Mouse (Mus musculus): ENCODE results near the gene Olfr1426. TPM values are rescaled to one million over a fixed set of nuclear protein-coding genes. Genes with fewer than 3 reads are reported as not detected.
"Not testable (repeated sequence)": the region's sequence is repeated elsewhere in the genome, so short reads cannot be mapped to it uniquely, and the experiment has no call there.

The Olfr1426 gene
- total and polyA plus RNA-seq, 3 experiments: not detected

DNA sequence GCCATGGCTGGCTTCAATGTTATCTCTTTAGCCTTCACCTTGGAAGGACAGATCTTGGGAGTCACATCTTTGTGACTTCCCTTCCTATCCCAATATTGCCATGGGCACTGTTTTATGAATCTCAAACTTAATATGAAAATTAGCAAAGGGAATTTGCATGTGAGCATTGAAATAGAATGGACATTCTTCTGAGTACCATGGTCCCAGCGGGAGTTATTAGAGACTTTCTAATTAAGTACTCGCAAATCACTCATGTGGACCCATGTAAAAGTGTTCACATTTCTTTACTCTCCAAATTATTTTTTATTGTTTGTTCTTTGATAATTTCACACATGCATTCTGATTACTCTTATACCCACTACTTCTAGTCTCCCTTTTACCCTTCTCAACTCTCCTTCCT is 11.4 kb upstream of the Olfr1426 start, which contains the start of gene Olfr1427:
Gene Olfr1427 (minus strand): TSS at position 101 of the 400 bp plus-strand sequence.
- DNase-seq (ENCODE audit: extremely low read depth): no peak
- Histone ChIP-seq H3K4me2 (ENCODE audit: insufficient read depth, low read depth, poor library complexity, severe bottlenecking) (no peak within 1 kb of the TSS), H3K4me3 (replicated peaks in 1 of 3; ENCODE audit: low read depth in 2 of 3, low read length in 2 of 3, poor library complexity in 1 of 3) (no peak within 1 kb of the TSS), H3K27ac (ENCODE audit: insufficient read depth, low read depth) (no peak within 1 kb of the TSS), H3K79me2 (replicated peaks; ENCODE audit: control insufficient read depth, extremely low read depth, insufficient read depth, poor library complexity, severe bottlenecking) (no peaks in the 10 kb centered on the region), H3K9me3 (replicated peaks; ENCODE audit: low read length) (no peaks in the 10 kb centered on the region), H3K4me1 (ENCODE audit: control insufficient read depth in 1 of 2, insufficient read depth in 2 of 2) (no peaks in the 10 kb centered on the region), H3K9ac (ENCODE audit: insufficient read depth, low read depth) (no peak within 1 kb of the TSS), H3K27me3 (replicated peaks) (no peaks in the 10 kb centered on the region), H3K36me3 (replicated peaks in 1 of 2; ENCODE audit: control insufficient read depth in 1 of 2, insufficient read depth in 1 of 2, low read length in 1 of 2) (no peaks in the 10 kb centered on the region)
- dilution Hi-C loops (cut with MboI; ENCODE audit: extremely low pct_ligation_motif_present, extremely low pct_unique_long_range_greater_than_20kb, low sequenced_read_pairs): no loop called here
- no peak for TF ChIP-seq SIN3A (IDR thresholded peaks at IDR 0.05; ENCODE audit: low read length)
- in situ Hi-C loops (cut with MboI; ENCODE audit: low pct_ligation_motif_present, low pct_unique_long_range_greater_than_20kb, low sequenced_read_pairs): no loop called here

DNA sequence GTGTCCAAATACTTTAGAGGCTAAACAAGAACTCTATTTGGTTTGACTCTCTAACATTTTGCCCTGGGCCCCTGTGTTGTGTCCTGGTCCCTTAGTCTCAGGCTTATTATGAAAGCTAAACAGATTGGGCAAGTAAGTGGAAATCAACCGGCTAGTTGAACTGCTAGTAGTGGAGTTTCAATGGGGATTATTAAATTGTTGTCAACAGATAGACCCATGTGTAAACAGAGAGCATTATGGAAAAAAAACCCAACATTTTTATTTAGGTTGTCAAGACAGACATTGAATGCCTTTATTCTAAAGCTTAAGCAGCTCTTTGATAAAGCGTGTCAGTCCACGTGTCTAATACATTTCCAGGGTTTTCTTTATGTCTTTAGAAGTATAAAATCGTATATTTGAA is 14.2 kb downstream of the Olfr1426 start, which contains the start of gene Olfr1425:
Gene Olfr1425 (minus strand): TSS at position 101 of the 400 bp plus-strand sequence.
- H3K4me3 ChIP-seq (replicated peaks in 1 of 3; ENCODE audit: low read depth in 2 of 3, low read length in 2 of 3, poor library complexity in 1 of 3); in situ Hi-C loops (cut with MboI; ENCODE audit: low pct_ligation_motif_present, low pct_unique_long_range_greater_than_20kb, low sequenced_read_pairs); H3K4me2 ChIP-seq (ENCODE audit: insufficient read depth, low read depth, poor library complexity, severe bottlenecking); H3K79me2 ChIP-seq (replicated peaks; ENCODE audit: control insufficient read depth, extremely low read depth, insufficient read depth, poor library complexity, severe bottlenecking); H3K9me3 ChIP-seq (replicated peaks; ENCODE audit: low read length); H3K4me1 ChIP-seq (ENCODE audit: control insufficient read depth in 1 of 2, insufficient read depth in 2 of 2); H3K36me3 ChIP-seq (replicated peaks in 1 of 2; ENCODE audit: control insufficient read depth in 1 of 2, insufficient read depth in 1 of 2, low read length in 1 of 2); dilution Hi-C loops (cut with MboI; ENCODE audit: extremely low pct_ligation_motif_present, extremely low pct_unique_long_range_greater_than_20kb, low sequenced_read_pairs); H3K27ac ChIP-seq (ENCODE audit: insufficient read depth, low read depth); H3K9ac ChIP-seq (ENCODE audit: insufficient read depth, low read depth); H3K27me3 ChIP-seq (replicated peaks); DNase-seq (ENCODE audit: extremely low read depth): not testable (repeated sequence)

DNA sequence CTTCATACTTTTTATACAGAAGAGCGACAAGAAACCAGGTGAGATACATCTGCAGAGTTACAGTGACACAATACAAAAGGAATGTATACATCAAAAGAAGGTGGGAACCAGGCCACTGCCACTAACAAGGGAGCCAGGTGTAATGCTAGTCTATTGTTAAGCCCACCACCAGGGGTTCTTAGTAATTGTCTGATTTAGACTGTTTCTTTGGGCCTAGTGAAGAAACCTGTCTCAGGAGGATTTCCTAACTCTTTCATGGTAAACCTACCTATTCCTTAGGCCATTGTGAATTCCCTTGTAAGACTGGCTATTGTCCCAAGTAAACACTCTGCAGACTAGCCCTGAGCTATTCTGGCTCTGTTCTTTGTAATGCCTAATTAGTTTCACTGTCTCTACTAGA is 22.3 kb downstream of the Olfr1426 start:
- H3K9me3 ChIP-seq (replicated peaks; ENCODE audit: low read length); H3K27me3 ChIP-seq (replicated peaks); H3K27ac ChIP-seq (ENCODE audit: insufficient read depth, low read depth); DNase-seq (ENCODE audit: extremely low read depth); dilution Hi-C loops (cut with MboI; ENCODE audit: extremely low pct_ligation_motif_present, extremely low pct_unique_long_range_greater_than_20kb, low sequenced_read_pairs); H3K9ac ChIP-seq (ENCODE audit: insufficient read depth, low read depth); H3K4me1 ChIP-seq (ENCODE audit: control insufficient read depth in 1 of 2, insufficient read depth in 2 of 2); H3K36me3 ChIP-seq (replicated peaks in 1 of 2; ENCODE audit: control insufficient read depth in 1 of 2, insufficient read depth in 1 of 2, low read length in 1 of 2); H3K4me2 ChIP-seq (ENCODE audit: insufficient read depth, low read depth, poor library complexity, severe bottlenecking); in situ Hi-C loops (cut with MboI; ENCODE audit: low pct_ligation_motif_present, low pct_unique_long_range_greater_than_20kb, low sequenced_read_pairs); H3K4me3 ChIP-seq (replicated peaks in 1 of 3; ENCODE audit: low read depth in 2 of 3, low read length in 2 of 3, poor library complexity in 1 of 3); H3K79me2 ChIP-seq (replicated peaks; ENCODE audit: control insufficient read depth, extremely low read depth, insufficient read depth, poor library complexity, severe bottlenecking): not testable (repeated sequence)

DNA sequence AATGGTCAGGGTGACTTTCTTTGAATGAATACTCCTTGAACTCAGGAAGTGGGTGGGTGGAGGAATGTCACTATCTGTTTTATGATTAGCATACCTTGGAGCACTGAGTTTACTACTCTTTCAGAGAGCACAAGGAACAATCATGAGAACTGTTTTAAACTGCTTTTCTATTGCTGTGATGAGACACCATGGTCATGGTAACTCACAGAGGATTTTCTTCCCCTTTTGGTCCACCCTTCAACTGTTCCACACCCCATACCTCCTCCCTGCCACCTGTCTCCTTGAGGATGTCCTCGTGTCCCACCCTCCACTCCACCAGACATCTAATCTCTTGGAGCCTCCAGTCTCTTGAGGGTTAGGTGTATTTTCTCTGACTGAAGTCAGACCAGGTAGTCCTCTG is 24.0 kb downstream of the Olfr1426 start:
- H3K36me3 ChIP-seq (replicated peaks in 1 of 2; ENCODE audit: control insufficient read depth in 1 of 2, insufficient read depth in 1 of 2, low read length in 1 of 2); H3K27me3 ChIP-seq (replicated peaks); H3K27ac ChIP-seq (ENCODE audit: insufficient read depth, low read depth); in situ Hi-C loops (cut with MboI; ENCODE audit: low pct_ligation_motif_present, low pct_unique_long_range_greater_than_20kb, low sequenced_read_pairs); DNase-seq (ENCODE audit: extremely low read depth); H3K9ac ChIP-seq (ENCODE audit: insufficient read depth, low read depth); H3K4me1 ChIP-seq (ENCODE audit: control insufficient read depth in 1 of 2, insufficient read depth in 2 of 2); H3K79me2 ChIP-seq (replicated peaks; ENCODE audit: control insufficient read depth, extremely low read depth, insufficient read depth, poor library complexity, severe bottlenecking); H3K9me3 ChIP-seq (replicated peaks; ENCODE audit: low read length); H3K4me3 ChIP-seq (replicated peaks in 1 of 3; ENCODE audit: low read depth in 2 of 3, low read length in 2 of 3, poor library complexity in 1 of 3); H3K4me2 ChIP-seq (ENCODE audit: insufficient read depth, low read depth, poor library complexity, severe bottlenecking); dilution Hi-C loops (cut with MboI; ENCODE audit: extremely low pct_ligation_motif_present, extremely low pct_unique_long_range_greater_than_20kb, low sequenced_read_pairs): not testable (repeated sequence)

DNA sequence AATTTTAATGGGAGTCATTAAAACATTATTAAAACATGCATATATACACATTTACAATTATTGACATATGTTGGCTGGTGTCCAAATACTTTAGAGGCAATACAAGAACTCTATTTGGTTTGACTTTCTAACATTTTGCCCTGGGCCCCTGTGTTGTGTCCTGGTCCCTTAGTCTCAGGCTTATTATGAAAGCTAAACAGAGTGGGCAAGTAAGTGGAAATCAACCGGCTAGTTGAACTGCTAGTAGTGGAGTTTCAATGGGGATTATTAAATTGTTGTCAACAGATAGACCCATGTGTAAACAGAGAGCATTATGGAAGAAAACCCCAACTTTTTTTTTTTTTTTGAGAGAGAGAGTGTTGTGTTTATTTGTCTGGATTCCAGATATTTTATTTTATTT is 29.2 kb downstream of the Olfr1426 start, which contains the start of gene Olfr1424:
Gene Olfr1424 (minus strand): TSS at position 101 of the 400 bp plus-strand sequence.
- H3K4me2 ChIP-seq (ENCODE audit: insufficient read depth, low read depth, poor library complexity, severe bottlenecking); H3K27ac ChIP-seq (ENCODE audit: insufficient read depth, low read depth); H3K4me1 ChIP-seq (ENCODE audit: control insufficient read depth in 1 of 2, insufficient read depth in 2 of 2); in situ Hi-C loops (cut with MboI; ENCODE audit: low pct_ligation_motif_present, low pct_unique_long_range_greater_than_20kb, low sequenced_read_pairs); DNase-seq (ENCODE audit: extremely low read depth); dilution Hi-C loops (cut with MboI; ENCODE audit: extremely low pct_ligation_motif_present, extremely low pct_unique_long_range_greater_than_20kb, low sequenced_read_pairs); H3K4me3 ChIP-seq (replicated peaks in 1 of 3; ENCODE audit: low read depth in 2 of 3, low read length in 2 of 3, poor library complexity in 1 of 3); H3K9me3 ChIP-seq (replicated peaks; ENCODE audit: low read length); H3K27me3 ChIP-seq (replicated peaks); H3K79me2 ChIP-seq (replicated peaks; ENCODE audit: control insufficient read depth, extremely low read depth, insufficient read depth, poor library complexity, severe bottlenecking); H3K9ac ChIP-seq (ENCODE audit: insufficient read depth, low read depth); H3K36me3 ChIP-seq (replicated peaks in 1 of 2; ENCODE audit: control insufficient read depth in 1 of 2, insufficient read depth in 1 of 2, low read length in 1 of 2): not testable (repeated sequence)

Data from CH12.LX (cell line).